Mouse (Mus musculus) E14TG2a.4 (cell line): ENCODE measurements around the gene Hnrnpdl.

ENCODE experiments used
- CTCF ChIP-seq: conservative IDR thresholded peaks from 2 replicates; pipeline ENCODE4 v1.5.1; 2014; ENCODE audit warnings: low read length
- NANOG ChIP-seq: IDR thresholded peaks from 2 replicates; pipeline ENCODE4 v1.6.1; 2014; ENCODE audit warnings: borderline replicate concordance, low read length, mixed read lengths
- POU5F1 ChIP-seq: IDR thresholded peaks from 2 replicates; pipeline ENCODE4 v1.6.1; 2014; ENCODE audit warnings: low read length, borderline replicate concordance

DNA sequence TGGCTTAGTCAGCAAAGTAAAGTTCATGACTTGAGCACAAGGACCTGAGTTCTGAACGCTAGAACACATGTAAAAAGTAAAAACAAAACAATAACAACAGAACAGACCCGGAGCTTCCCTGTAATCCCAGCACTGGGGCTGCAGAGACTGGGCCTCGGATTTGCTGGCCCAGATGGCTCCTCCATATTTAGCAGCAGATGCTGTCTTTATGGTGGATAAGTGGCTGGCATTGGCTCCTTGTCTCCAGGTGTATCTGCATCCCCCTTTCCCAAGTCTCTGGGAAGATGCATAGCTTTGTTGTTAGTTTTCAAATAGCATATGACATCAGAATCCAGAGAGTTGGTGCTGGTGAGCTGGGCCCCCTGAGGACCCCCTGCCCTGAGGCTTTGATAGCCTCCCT lies 6.6 kb upstream of the Hnrnpdl start:
- no peak for TF ChIP-seq CTCF
- TF ChIP-seq NANOG, result no peak
- no peak for TF ChIP-seq POU5F1
